Mouse (Mus musculus) cerebellum, adult 2 months (tissue): ENCODE measurements around the gene Pgm2.

Source experiments
- CTCF ChIP-seq: fragments of 200-500 bp; IDR thresholded peaks from 2 replicates; pipeline ENCODE4 v1.5.1; 2011; ENCODE audit warnings: low read depth, mild to moderate bottlenecking, control low read depth, low read length, moderate library complexity, borderline replicate concordance; ENCODE audit not compliant: insufficient read depth
- POLR2A ChIP-seq: fragments of 200-500 bp; IDR thresholded peaks from 2 replicates; pipeline ENCODE4 v1.6.1; 2011; ENCODE audit warnings: low read length, control low read depth, borderline replicate concordance; ENCODE audit not compliant: insufficient read depth

DNA sequence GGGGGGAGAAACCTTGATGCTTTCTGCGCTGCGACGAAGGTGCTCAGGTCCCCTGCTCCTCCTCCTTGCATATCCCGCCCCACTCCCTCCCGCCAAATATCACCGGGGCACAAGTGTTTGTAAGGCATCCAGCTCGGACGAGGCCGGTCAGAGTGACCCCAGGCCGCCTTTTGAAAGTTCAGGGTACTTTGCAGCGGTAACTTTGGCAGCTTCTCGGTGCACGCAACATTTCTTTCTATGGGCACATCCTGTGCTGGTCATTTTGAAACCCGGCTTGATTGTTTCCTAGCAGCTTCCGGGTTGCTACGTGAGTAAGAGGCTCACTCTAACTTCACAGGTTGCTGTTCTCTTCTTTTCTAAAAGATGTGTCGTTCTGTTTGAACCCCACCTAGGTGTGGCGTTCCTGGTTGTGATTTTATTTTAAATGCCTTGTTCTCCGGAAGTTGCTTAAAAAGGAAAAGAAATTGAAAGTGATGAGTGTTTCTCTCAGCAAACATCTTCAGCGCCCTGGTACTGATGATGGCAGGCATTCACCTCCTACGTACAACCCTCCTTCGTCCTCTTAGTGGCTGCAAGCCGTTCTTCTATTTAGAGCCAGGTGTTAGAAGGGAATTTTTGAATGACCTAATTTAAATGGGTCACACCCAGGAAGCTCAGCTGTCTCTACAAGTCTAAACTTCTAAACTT lies 68.1 kb downstream of the Pgm2 start:
- TF ChIP-seq POLR2A (no peak), CTCF (no peak)
